Mouse (Mus musculus): ENCODE data around the gene Gm49388. TPM values are rescaled to one million over a fixed set of nuclear protein-coding genes. Genes with fewer than 3 reads are reported as not detected.

Gene Gm49388
- polyA plus RNA-seq, 1 experiment from 2014 or later = not detected

DNA sequence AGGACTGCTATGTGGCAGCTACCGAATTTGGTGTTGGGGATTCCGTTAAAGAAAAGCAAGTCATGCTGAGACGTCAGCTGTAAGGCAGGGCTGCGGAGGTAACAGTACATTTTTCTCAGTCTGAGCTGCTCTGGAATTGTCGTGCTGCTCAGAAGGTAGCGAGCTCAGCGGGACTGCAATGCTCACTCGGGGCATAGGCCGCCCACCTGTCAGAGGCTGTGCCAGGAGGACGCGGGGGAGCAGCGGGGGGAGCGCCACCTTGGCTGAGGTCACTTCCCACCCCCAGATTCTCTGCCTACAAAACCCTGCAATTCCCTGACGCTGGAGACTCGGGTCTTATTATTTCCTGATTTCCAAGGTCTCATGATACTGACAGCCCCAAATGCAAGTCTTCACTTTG is 55.5 kb downstream of the Gm49388 start:
- DNase-seq (ENCODE audit: low spot score) = peak; percentile 37
- Histone ChIP-seq H3K27me3 (ENCODE audit: insufficient read depth, low read length) (no peaks in the 10 kb centered on the region), H3K4me1 (replicated peaks; ENCODE audit: insufficient read depth, low read length) (no peaks in the 10 kb centered on the region), H3K36me3 (ENCODE audit: insufficient read depth, low read length) (0 out of 2 replicates have a peak, but pooled peaks cover 13% of the 10 kb centered on the region), H3K9me3 (replicated peaks; ENCODE audit: low read length) (no peaks in the 10 kb centered on the region), H3K9ac (ENCODE audit: low read depth, low read length) (peak overlapping the region; percentile 74), H3K4me3 (replicated peaks; ENCODE audit: low read depth, low read length) (peak overlapping the region; percentile 82), H3K4me2 (ENCODE audit: low read length) (peak overlapping the region; percentile 95), H3K27ac (peak overlapping the region; percentile 84)
- no peak for TF ChIP-seq CTCF (IDR thresholded peaks at IDR 0.05; ENCODE audit: low read depth)
- ATAC-seq (replicated peaks; ENCODE audit: low FRiP score, low read depth) = peak; percentile 44
- WGBS = 3% methylated on average over 15 of the region's 15 CpGs

DNA sequence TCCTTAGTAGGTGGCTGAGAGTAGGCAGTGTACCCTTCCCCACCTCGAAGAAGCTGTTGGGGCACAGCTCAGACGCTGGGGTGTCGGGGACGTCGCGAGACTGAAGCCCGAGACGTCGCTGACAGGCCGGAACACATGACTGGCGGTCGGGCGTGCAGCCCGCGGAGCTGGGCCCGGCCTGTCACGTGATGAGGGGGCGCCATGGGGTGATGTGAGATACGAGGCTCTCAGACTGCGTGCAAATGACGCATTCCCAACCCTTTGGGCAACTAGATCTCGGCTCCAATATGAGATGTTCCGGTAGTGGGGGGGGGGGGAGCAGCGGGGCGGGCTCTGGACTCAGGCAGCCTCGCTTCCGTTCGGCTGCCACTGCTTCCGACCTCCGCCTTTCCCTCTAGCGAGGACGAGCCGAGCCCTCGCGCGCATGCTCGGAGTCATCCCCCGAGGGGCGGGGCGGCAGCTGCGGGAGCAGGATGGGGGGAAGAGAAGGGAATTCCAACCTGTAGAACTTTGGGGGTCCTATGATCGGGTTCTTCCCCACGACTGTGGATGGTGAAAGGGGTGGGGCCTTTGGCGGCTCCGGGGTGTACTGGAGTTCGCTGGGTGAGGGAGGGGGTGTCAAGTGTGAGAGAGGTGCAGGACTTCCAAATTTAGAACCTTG is 56.1 kb downstream of the Gm49388 start:
- ATAC-seq (replicated peaks; ENCODE audit: low FRiP score, low read depth) (peak; percentile 92), DNase-seq (ENCODE audit: low spot score) (peak; percentile 97)
- WGBS = under 1% methylated on average over 44 of the region's 46 CpGs
- no peaks in the 10 kb centered on the region for H3K27me3 ChIP-seq (ENCODE audit: insufficient read depth, low read length)
- no peaks in the 10 kb centered on the region for H3K4me1 ChIP-seq (replicated peaks; ENCODE audit: insufficient read depth, low read length)
- peak overlapping the region; percentile 82 for H3K4me3 ChIP-seq (replicated peaks; ENCODE audit: low read depth, low read length)
- H3K36me3 ChIP-seq (ENCODE audit: insufficient read depth, low read length) = peaks cover 18% of the 10 kb centered on the region; the same call in 1 of the 2 replicates
- H3K4me2 ChIP-seq (ENCODE audit: low read length) = peak overlapping the region; percentile 95
- peak overlapping the region; percentile 74 for H3K9ac ChIP-seq (ENCODE audit: low read depth, low read length)
- H3K9me3 ChIP-seq (replicated peaks; ENCODE audit: low read length) = no peaks in the 10 kb centered on the region
- peak overlapping the region; percentile 84 for H3K27ac ChIP-seq
- no peak for TF ChIP-seq CTCF (IDR thresholded peaks at IDR 0.05; ENCODE audit: low read depth)

DNA sequence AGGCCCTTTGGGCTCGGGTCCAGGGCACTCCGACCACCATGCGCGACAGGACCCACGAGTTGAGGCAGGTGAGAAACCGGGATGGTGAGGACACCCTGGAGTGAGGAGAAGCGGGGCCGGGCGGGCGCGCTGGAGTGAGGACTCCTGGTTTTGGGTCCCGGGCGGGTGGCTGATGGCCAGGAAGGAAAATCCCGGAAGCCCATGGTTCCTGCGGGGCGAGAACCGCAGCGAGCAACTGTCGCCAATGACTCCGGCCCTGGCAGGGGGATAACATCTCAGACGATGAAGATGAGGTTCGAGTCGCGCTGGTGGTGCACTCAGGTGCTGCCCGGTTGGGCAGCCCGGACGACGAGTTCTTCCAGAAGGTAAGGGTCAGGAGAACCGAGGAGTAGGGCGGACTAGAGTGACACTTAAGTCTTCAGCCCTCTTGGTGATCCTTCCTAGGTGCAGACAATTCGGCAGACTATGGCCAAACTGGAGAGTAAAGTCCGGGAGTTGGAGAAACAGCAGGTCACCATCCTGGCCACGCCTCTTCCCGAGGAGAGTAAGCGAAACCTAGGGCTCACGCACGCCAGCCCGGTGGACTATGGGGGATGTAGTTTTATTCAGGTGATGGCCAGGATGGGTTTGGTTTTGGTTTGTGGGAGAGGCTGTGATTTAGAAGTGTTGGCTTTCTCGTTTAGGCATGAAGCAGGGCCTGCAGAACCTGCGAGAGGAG is 56.8 kb downstream of the Gm49388 start:
- WGBS = under 1% methylated on average over 40 of the region's 40 CpGs
- Histone ChIP-seq H3K27ac (peak overlapping the region; percentile 84), H3K4me3 (replicated peaks; ENCODE audit: low read depth, low read length) (peak overlapping the region; percentile 82), H3K4me2 (ENCODE audit: low read length) (peak overlapping the region; percentile 95), H3K27me3 (ENCODE audit: insufficient read depth, low read length) (no peaks in the 10 kb centered on the region), H3K4me1 (replicated peaks; ENCODE audit: insufficient read depth, low read length) (no peaks in the 10 kb centered on the region), H3K36me3 (ENCODE audit: insufficient read depth, low read length) (peaks cover 23% of the 10 kb centered on the region; the same call in 1 of the 2 replicates), H3K9ac (ENCODE audit: low read depth, low read length) (peak overlapping the region; percentile 74), H3K9me3 (replicated peaks; ENCODE audit: low read length) (no peaks in the 10 kb centered on the region)
- no peak for TF ChIP-seq CTCF (IDR thresholded peaks at IDR 0.05; ENCODE audit: low read depth)
- peak; percentile 54; the same call in 1 of the 2 replicates for ATAC-seq (replicated peaks; ENCODE audit: low FRiP score, low read depth)
- DNase-seq (ENCODE audit: low spot score) = peak; percentile 91

DNA sequence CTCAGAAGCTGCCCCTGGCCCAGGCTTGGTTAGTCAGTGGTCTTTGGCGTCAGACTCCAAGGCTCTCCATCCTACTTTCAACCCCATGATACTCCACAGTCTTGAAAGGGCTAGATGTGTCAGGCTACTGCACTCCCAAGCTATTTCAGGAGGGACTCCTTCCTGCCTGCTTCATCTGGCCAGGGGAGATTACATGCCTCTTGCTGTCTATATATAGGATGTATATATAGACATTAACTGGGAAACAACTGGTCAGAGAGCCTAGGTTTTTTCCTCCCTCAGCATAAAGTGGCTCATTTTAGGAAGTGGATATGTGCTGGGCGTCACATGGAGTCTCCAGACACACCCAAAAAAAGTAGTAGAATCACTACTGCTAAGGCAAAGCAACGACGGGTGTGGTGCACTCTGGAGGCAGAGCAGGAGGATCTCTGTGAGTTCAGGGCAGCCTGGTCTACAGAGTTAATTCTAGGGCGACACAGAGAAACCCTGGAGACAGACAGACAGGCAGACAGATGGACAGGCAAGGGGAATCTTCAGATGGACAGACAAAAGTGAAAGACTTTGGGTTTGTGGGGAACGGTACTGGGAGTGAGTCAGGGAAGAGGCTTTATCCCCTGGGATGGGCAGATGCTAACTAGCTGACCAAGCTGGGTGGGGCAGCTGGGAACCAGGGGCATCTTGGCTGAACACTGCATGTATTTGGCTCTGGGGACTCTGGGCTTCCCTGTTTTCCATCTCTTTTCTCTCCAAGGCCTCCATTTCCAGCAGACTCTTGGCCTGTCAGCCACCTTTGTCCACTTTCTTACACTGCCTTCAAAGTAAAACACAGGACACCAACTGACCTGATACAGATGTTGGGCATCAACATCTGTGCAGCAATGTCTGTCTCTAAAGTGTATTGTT is 64.8 kb downstream of the Gm49388 start:
- no peaks in the 10 kb centered on the region for H3K27me3 ChIP-seq (ENCODE audit: insufficient read depth, low read length)
- 76% methylated on average over 6 of the region's 6 CpGs for WGBS
- DNase-seq (ENCODE audit: low spot score) = no peak
- H3K27ac ChIP-seq = no peak overlapping the region
- no peak for ATAC-seq (replicated peaks; ENCODE audit: low FRiP score, low read depth)
- peaks cover 10% of the 10 kb centered on the region; the same call in 1 of the 2 replicates for H3K36me3 ChIP-seq (ENCODE audit: insufficient read depth, low read length)
- no peak for TF ChIP-seq CTCF (IDR thresholded peaks at IDR 0.05; ENCODE audit: low read depth)
- no peak overlapping the region for H3K4me2 ChIP-seq (ENCODE audit: low read length)
- H3K4me1 ChIP-seq (replicated peaks; ENCODE audit: insufficient read depth, low read length) = no peaks in the 10 kb centered on the region
- no peak overlapping the region for H3K9ac ChIP-seq (ENCODE audit: low read depth, low read length)
- H3K4me3 ChIP-seq (replicated peaks; ENCODE audit: low read depth, low read length) = no peak overlapping the region
- H3K9me3 ChIP-seq (replicated peaks; ENCODE audit: low read length) = no peaks in the 10 kb centered on the region

DNA sequence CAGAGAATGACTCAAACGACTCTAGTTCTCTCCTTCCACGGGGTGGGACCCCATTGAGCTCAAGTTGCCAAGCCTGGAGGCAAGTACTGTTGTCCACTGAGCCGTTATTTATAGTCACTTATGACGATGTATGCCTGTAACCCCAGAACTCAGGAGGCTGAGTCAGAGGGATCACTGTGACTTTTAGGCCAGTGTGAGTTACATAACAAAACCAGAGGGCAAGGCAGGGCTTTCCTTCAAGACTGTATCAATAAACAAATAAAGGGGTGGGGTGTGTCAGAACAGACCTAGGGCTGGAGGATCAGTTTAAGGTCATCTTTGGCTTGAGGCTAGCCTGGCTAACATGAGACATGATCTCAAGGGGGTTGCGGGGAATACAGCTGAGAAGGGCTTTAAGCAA is 65.5 kb downstream of the Gm49388 start:
- no peak overlapping the region for H3K9ac ChIP-seq (ENCODE audit: low read depth, low read length)
- H3K4me3 ChIP-seq (replicated peaks; ENCODE audit: low read depth, low read length) = no peak overlapping the region
- H3K4me2 ChIP-seq (ENCODE audit: low read length) = no peak overlapping the region
- ATAC-seq (replicated peaks; ENCODE audit: low FRiP score, low read depth) (no peak), DNase-seq (ENCODE audit: low spot score) (no peak)
- 51% methylated on average over 5 of the region's 5 CpGs for WGBS
- H3K36me3 ChIP-seq (ENCODE audit: insufficient read depth, low read length) = peaks cover 10% of the 10 kb centered on the region; the same call in 1 of the 2 replicates
- TF ChIP-seq CTCF (IDR thresholded peaks at IDR 0.05; ENCODE audit: low read depth) = no peak
- H3K27ac ChIP-seq = no peak overlapping the region
- no peaks in the 10 kb centered on the region for H3K4me1 ChIP-seq (replicated peaks; ENCODE audit: insufficient read depth, low read length)
- no peaks in the 10 kb centered on the region for H3K9me3 ChIP-seq (replicated peaks; ENCODE audit: low read length)
- H3K27me3 ChIP-seq (ENCODE audit: insufficient read depth, low read length) = no peaks in the 10 kb centered on the region

Other genes starting within 250 kb of the Gm49388 start
- gene Tmem265, start 224.2 kb upstream of the Gm49388 start, polyA plus RNA-seq (2015; fragmentation: Nextera tagmentation; extraction: Ambion mirVana) = 4.9 and 6.8 TPM in 2 replicates
- gene Phkg2, start 212.3 kb upstream of the Gm49388 start, polyA plus RNA-seq (2015; fragmentation: Nextera tagmentation; extraction: Ambion mirVana) = 28.8 and 32.2 TPM in 2 replicates
- gene Ccdc189, start 197.0 kb upstream of the Gm49388 start, polyA plus RNA-seq (2015; fragmentation: Nextera tagmentation; extraction: Ambion mirVana) = 16.5 and 17.1 TPM in 2 replicates
- gene Rnf40, start 196.8 kb upstream of the Gm49388 start, polyA plus RNA-seq (2015; fragmentation: Nextera tagmentation; extraction: Ambion mirVana) = 32.4 and 35.3 TPM in 2 replicates
- gene Zfp629, start 169.8 kb upstream of the Gm49388 start, polyA plus RNA-seq (2015; fragmentation: Nextera tagmentation; extraction: Ambion mirVana) = 12.5 and 12.9 TPM in 2 replicates
- gene Bcl7c, start 76.7 kb upstream of the Gm49388 start, polyA plus RNA-seq (2015; fragmentation: Nextera tagmentation; extraction: Ambion mirVana) = 56.1 and 70.9 TPM in 2 replicates
- gene Ctf1, start 72.9 kb upstream of the Gm49388 start, polyA plus RNA-seq (2015; fragmentation: Nextera tagmentation; extraction: Ambion mirVana) = 14.5 and 15.9 TPM in 2 replicates
- 0.08 TPM in 1 of 2 replicates, not detected in the other for gene Ctf2, start 53.4 kb upstream of the Gm49388 start, polyA plus RNA-seq (2015; fragmentation: Nextera tagmentation; extraction: Ambion mirVana)
- gene Fbxl19, start 41.1 kb upstream of the Gm49388 start, polyA plus RNA-seq (2015; fragmentation: Nextera tagmentation; extraction: Ambion mirVana) = 2.8 and 3.5 TPM in 2 replicates
- 27.2 and 30.1 TPM in 2 replicates for gene Orai3, start 15.8 kb upstream of the Gm49388 start, polyA plus RNA-seq (2015; fragmentation: Nextera tagmentation; extraction: Ambion mirVana)
- 15.6 and 17.9 TPM in 2 replicates for gene Setd1a, start 8.9 kb upstream of the Gm49388 start, polyA plus RNA-seq (2015; fragmentation: Nextera tagmentation; extraction: Ambion mirVana)
- gene Hsd3b7, start 15.0 kb downstream of the Gm49388 start, polyA plus RNA-seq (2015; fragmentation: Nextera tagmentation; extraction: Ambion mirVana) = 28.3 and 28.8 TPM in 2 replicates
- 39.1 and 42.6 TPM in 2 replicates for gene Stx4a, start 38.7 kb downstream of the Gm49388 start, polyA plus RNA-seq (2015; fragmentation: Nextera tagmentation; extraction: Ambion mirVana)
- gene Stx1b, start 38.9 kb downstream of the Gm49388 start, polyA plus RNA-seq (2015; fragmentation: Nextera tagmentation; extraction: Ambion mirVana) = 1.1 and 1.6 TPM in 2 replicates
- gene Zfp646, start 90.6 kb downstream of the Gm49388 start, polyA plus RNA-seq (2015; fragmentation: Nextera tagmentation; extraction: Ambion mirVana) = 7.4 and 7.5 TPM in 2 replicates
- gene Zfp668, start 91.2 kb downstream of the Gm49388 start, polyA plus RNA-seq (2015; fragmentation: Nextera tagmentation; extraction: Ambion mirVana) = 12.5 and 13.3 TPM in 2 replicates
- gene Prss53, start 105.4 kb downstream of the Gm49388 start, polyA plus RNA-seq (2015; fragmentation: Nextera tagmentation; extraction: Ambion mirVana) = 8.8 and 9.3 TPM in 2 replicates
- gene Gm21974, start 109.8 kb downstream of the Gm49388 start, polyA plus RNA-seq (2015; fragmentation: Nextera tagmentation; extraction: Ambion mirVana) = not detected in 2 replicates
- 162 and 165 TPM in 2 replicates for gene Vkorc1, start 110.0 kb downstream of the Gm49388 start, polyA plus RNA-seq (2015; fragmentation: Nextera tagmentation; extraction: Ambion mirVana)
- gene Bckdk, start 118.5 kb downstream of the Gm49388 start, polyA plus RNA-seq (2015; fragmentation: Nextera tagmentation; extraction: Ambion mirVana) = 120 and 125 TPM in 2 replicates
- 30.9 and 32.2 TPM in 2 replicates for gene Kat8, start 126.9 kb downstream of the Gm49388 start, polyA plus RNA-seq (2015; fragmentation: Nextera tagmentation; extraction: Ambion mirVana)
- 125 and 139 TPM in 2 replicates for gene Prss8, start 144.5 kb downstream of the Gm49388 start, polyA plus RNA-seq (2015; fragmentation: Nextera tagmentation; extraction: Ambion mirVana)
- gene Prss36, start 161.1 kb downstream of the Gm49388 start, polyA plus RNA-seq (2015; fragmentation: Nextera tagmentation; extraction: Ambion mirVana) = 11.7 and 13.0 TPM in 2 replicates
- 262 and 271 TPM in 2 replicates for gene Fus, start 181.8 kb downstream of the Gm49388 start, polyA plus RNA-seq (2015; fragmentation: Nextera tagmentation; extraction: Ambion mirVana)
- gene Pycard, start 208.3 kb downstream of the Gm49388 start, polyA plus RNA-seq (2015; fragmentation: Nextera tagmentation; extraction: Ambion mirVana) = 77.5 and 85.2 TPM in 2 replicates
- 0.11 TPM in 1 of 2 replicates, not detected in the other for gene Trim72, start 218.3 kb downstream of the Gm49388 start, polyA plus RNA-seq (2015; fragmentation: Nextera tagmentation; extraction: Ambion mirVana)

Measured in kidney, postnatal 0 days (tissue).